Mouse (Mus musculus) cortical plate, adult 2 months (tissue): ENCODE data around the gene Kl.

Source experiments
- CTCF ChIP-seq: fragments of 200-500 bp; IDR thresholded peaks from 2 replicates; pipeline ENCODE4 v1.5.1; 2011; ENCODE audit warnings: mild to moderate bottlenecking, control low read depth, low read length; ENCODE audit not compliant: insufficient read depth; ENCODE audit errors: extremely low read depth
- POLR2A ChIP-seq: fragments of 200-500 bp; IDR thresholded peaks from 2 replicates; pipeline ENCODE4 v1.6.1; 2011; ENCODE audit warnings: mild to moderate bottlenecking, low read length, control low read depth; ENCODE audit not compliant: insufficient read depth; ENCODE audit errors: extremely low read depth

GRCm38 (mm10) chr5:150906053-150907040, 46.1 kb upstream of the Kl start:
- TF ChIP-seq CTCF (no peak), POLR2A (no peak)
